Mouse (Mus musculus): ENCODE data around the gene Fgf15. TPM values are rescaled to one million over a fixed set of nuclear protein-coding genes. Genes with fewer than 3 reads are reported as not detected.

The Fgf15 gene
- polyA plus RNA-seq, 1 experiment from 2014 or later, result 92.1 TPM

- Histone ChIP-seq H3K4me2 (ENCODE audit: low read depth, low read length, severe bottlenecking) (peak overlapping the region; percentile 61), H3K27ac (ENCODE audit: low read depth, low read length) (no peak overlapping the region), H3K9me3 (ENCODE audit: control insufficient read depth, low read length) (no peaks in the 10 kb centered on the region), H3K9ac (ENCODE audit: low read length) (peak overlapping the region; percentile 93), H3K27me3 (ENCODE audit: control insufficient read depth, insufficient read depth, low read length) (no peaks in the 10 kb centered on the region), H3K36me3 (ENCODE audit: control insufficient read depth, insufficient read depth, low read length) (peaks cover 34% of the 10 kb centered on the region; the same call in 1 of the 2 replicates), H3K4me3 (ENCODE audit: low read depth, low read length) (peak overlapping the region; percentile 80), H3K4me1 (replicated peaks; ENCODE audit: control insufficient read depth, insufficient read depth, low read length) (peaks cover 15% of the 10 kb centered on the region)
- ATAC-seq (replicated peaks; ENCODE audit: low FRiP score) (no peak; the same call in 1 of the 2 replicates), DNase-seq (ENCODE audit: low spot score) (peak; percentile 95)
- 3% methylated on average over 20 of the region's 20 CpGs for WGBS
These were observed 41.2 kb downstream of the Fgf15 start for GRCm38 (mm10) chr7:144937490-144937889.

DNA sequence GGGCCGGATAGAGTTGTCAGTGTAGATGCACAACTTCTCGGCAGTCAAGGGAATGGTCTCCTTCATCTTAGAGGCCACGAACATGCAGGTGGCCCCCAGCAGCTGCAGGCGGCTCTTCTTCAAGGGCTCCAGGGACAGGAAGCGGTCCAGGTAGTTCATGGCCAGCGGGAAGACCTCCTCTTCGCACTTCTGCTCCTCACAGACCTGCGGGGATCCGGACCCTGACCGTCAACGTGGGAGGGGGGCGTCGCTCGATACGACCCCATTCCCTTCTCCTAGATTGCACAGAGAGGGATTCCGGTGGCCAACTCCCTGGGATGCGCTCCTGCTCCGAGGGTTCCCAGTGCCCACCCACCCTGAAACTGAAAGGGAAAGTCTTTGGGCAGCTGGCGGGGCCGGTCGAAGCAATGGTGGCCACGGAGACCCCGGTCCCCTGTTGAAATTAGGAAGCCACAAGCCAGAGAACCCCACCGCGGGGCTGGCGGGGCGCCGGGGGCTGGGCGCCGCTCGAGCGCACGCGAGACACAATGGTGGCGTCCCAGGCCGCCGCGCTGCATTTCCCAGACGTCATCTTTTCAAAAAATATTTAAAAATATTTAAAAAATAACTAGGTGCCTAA is 41.7 kb downstream of the Fgf15 start:
- no peaks in the 10 kb centered on the region for H3K9me3 ChIP-seq (ENCODE audit: control insufficient read depth, low read length)
- under 1% methylated on average over 39 of the region's 39 CpGs for whole genome bisulfite sequencing
- H3K9ac ChIP-seq (ENCODE audit: low read length), result peak overlapping the region; percentile 93
- H3K27me3 ChIP-seq (ENCODE audit: control insufficient read depth, insufficient read depth, low read length), result no peaks in the 10 kb centered on the region
- peak overlapping the region; percentile 80 for H3K4me3 ChIP-seq (ENCODE audit: low read depth, low read length)
- peaks cover 29% of the 10 kb centered on the region; the same call in 1 of the 2 replicates for H3K36me3 ChIP-seq (ENCODE audit: control insufficient read depth, insufficient read depth, low read length)
- H3K4me2 ChIP-seq (ENCODE audit: low read depth, low read length, severe bottlenecking), result peak overlapping the region; percentile 61
- peak overlapping the region; percentile 63 for H3K27ac ChIP-seq (ENCODE audit: low read depth, low read length)
- peak; percentile 71 for DNase-seq (ENCODE audit: low spot score)
- peaks cover 20% of the 10 kb centered on the region for H3K4me1 ChIP-seq (replicated peaks; ENCODE audit: control insufficient read depth, insufficient read depth, low read length)
- no peak for ATAC-seq (replicated peaks; ENCODE audit: low FRiP score)

GRCm38 (mm10) chr7:144938661-144939343 is 42.5 kb downstream of the Fgf15 start:
- no peaks in the 10 kb centered on the region for H3K9me3 ChIP-seq (ENCODE audit: control insufficient read depth, low read length)
- peak overlapping the region; percentile 80 for H3K4me3 ChIP-seq (ENCODE audit: low read depth, low read length)
- peak overlapping the region; percentile 93 for H3K9ac ChIP-seq (ENCODE audit: low read length)
- H3K4me1 ChIP-seq (replicated peaks; ENCODE audit: control insufficient read depth, insufficient read depth, low read length), result peaks cover 23% of the 10 kb centered on the region
- WGBS, result 1% methylated on average over 32 of the region's 32 CpGs
- peak overlapping the region; percentile 93 for H3K27ac ChIP-seq (ENCODE audit: low read depth, low read length)
- H3K27me3 ChIP-seq (ENCODE audit: control insufficient read depth, insufficient read depth, low read length), result no peaks in the 10 kb centered on the region
- H3K4me2 ChIP-seq (ENCODE audit: low read depth, low read length, severe bottlenecking), result peak overlapping the region; percentile 61
- DNase-seq (ENCODE audit: low spot score) (peak; percentile 73), ATAC-seq (replicated peaks; ENCODE audit: low FRiP score) (no peak)
- peaks cover 22% of the 10 kb centered on the region; the same call in 1 of the 2 replicates for H3K36me3 ChIP-seq (ENCODE audit: control insufficient read depth, insufficient read depth, low read length)

- H3K27ac ChIP-seq (ENCODE audit: low read depth, low read length), result peak within 1 kb of the TSS; percentile 98
- DNase-seq (ENCODE audit: low spot score) (peak; percentile 94), ATAC-seq (replicated peaks; ENCODE audit: low FRiP score) (peak; percentile 78)
- peak within 1 kb of the TSS; percentile 61 for H3K4me2 ChIP-seq (ENCODE audit: low read depth, low read length, severe bottlenecking)
- H3K9ac ChIP-seq (ENCODE audit: low read length), result peak within 1 kb of the TSS; percentile 93
- H3K4me1 ChIP-seq (replicated peaks; ENCODE audit: control insufficient read depth, insufficient read depth, low read length), result peaks cover 23% of the 10 kb centered on the region
- H3K4me3 ChIP-seq (ENCODE audit: low read depth, low read length), result peak within 1 kb of the TSS; percentile 80
- no peaks in the 10 kb centered on the region for H3K9me3 ChIP-seq (ENCODE audit: control insufficient read depth, low read length)
- under 1% methylated on average over 40 of the region's 45 CpGs for WGBS
- no peaks in the 10 kb centered on the region for H3K27me3 ChIP-seq (ENCODE audit: control insufficient read depth, insufficient read depth, low read length)
- peaks cover 17% of the 10 kb centered on the region; the same call in 1 of the 2 replicates for H3K36me3 ChIP-seq (ENCODE audit: control insufficient read depth, insufficient read depth, low read length)
These were observed 43.1 kb downstream of the Fgf15 start, which contains the start of gene Ccnd1 for GRCm38 (mm10) chr7:144939344-144940002. Gene Ccnd1, minus strand, starts transcription at chr7:144939925.

- peaks cover 23% of the 10 kb centered on the region for H3K4me1 ChIP-seq (replicated peaks; ENCODE audit: control insufficient read depth, insufficient read depth, low read length)
- DNase-seq (ENCODE audit: low spot score), result no peak
These were observed 43.8 kb downstream of the Fgf15 start for GRCm38 (mm10) chr7:144940003-144940571.

GRCm38 (mm10) chr7:144940585-144940984 is 44.3 kb downstream of the Fgf15 start:
- Histone ChIP-seq H3K9me3 (ENCODE audit: control insufficient read depth, low read length) (no peaks in the 10 kb centered on the region), H3K27me3 (ENCODE audit: control insufficient read depth, insufficient read depth, low read length) (no peaks in the 10 kb centered on the region), H3K4me2 (ENCODE audit: low read depth, low read length, severe bottlenecking) (peak overlapping the region; percentile 61), H3K4me3 (ENCODE audit: low read depth, low read length) (peak overlapping the region; percentile 80), H3K4me1 (replicated peaks; ENCODE audit: control insufficient read depth, insufficient read depth, low read length) (peaks cover 23% of the 10 kb centered on the region), H3K27ac (ENCODE audit: low read depth, low read length) (peak overlapping the region; percentile 98), H3K36me3 (ENCODE audit: control insufficient read depth, insufficient read depth, low read length) (peaks cover 10% of the 10 kb centered on the region; the same call in 1 of the 2 replicates), H3K9ac (ENCODE audit: low read length) (peak overlapping the region; percentile 79)
- WGBS, result under 1% methylated on average over 11 of the region's 11 CpGs
- ATAC-seq (replicated peaks; ENCODE audit: low FRiP score) (no peak), DNase-seq (ENCODE audit: low spot score) (no peak)

More at GRCm38 (mm10) chr7:144940003-144940571, 43.8 kb downstream of the Fgf15 start:
- peak overlapping the region; percentile 80 for H3K4me3 ChIP-seq (ENCODE audit: low read depth, low read length)
- H3K36me3 ChIP-seq (ENCODE audit: control insufficient read depth, insufficient read depth, low read length), result peaks cover 11% of the 10 kb centered on the region; the same call in 1 of the 2 replicates
- no peaks in the 10 kb centered on the region for H3K9me3 ChIP-seq (ENCODE audit: control insufficient read depth, low read length)
- 1% methylated on average over 22 of the region's 22 CpGs for WGBS
- H3K27ac ChIP-seq (ENCODE audit: low read depth, low read length), result peak overlapping the region; percentile 98
- peak overlapping the region; percentile 61 for H3K4me2 ChIP-seq (ENCODE audit: low read depth, low read length, severe bottlenecking)
- H3K27me3 ChIP-seq (ENCODE audit: control insufficient read depth, insufficient read depth, low read length), result no peaks in the 10 kb centered on the region
- ATAC-seq (replicated peaks; ENCODE audit: low FRiP score), result peak; percentile 68
- H3K9ac ChIP-seq (ENCODE audit: low read length), result peak overlapping the region; percentile 79

DNA sequence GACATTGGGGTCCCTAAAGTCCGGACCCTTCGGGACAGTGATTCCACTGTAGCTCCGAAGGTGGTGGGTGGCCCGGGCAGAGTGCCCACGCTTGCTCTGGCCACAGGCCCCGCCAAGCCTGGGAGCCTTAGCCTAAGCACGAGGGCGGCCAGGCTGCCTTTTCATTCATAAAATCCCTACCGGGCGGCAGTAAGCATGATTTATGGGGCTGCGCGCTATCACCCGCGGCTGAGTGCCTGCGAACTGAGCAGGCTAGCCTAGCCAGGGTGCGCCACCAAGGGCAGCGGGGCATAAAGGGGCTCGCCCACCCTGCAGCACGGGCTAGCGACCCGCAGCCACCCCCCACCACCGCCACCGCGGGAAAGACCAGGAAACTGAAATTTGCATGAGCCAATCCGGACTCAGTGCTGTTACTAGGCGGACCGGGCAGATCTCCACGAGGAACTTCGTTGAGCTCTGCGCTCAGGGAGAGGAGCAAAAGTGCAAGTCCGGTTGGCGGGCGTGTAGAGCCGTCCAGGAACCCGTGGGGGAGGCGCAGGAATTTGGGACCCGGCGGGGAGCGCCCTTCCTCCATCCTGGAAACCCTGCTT is 45.0 kb downstream of the Fgf15 start:
- Histone ChIP-seq H3K27me3 (ENCODE audit: control insufficient read depth, insufficient read depth, low read length) (no peaks in the 10 kb centered on the region), H3K36me3 (ENCODE audit: control insufficient read depth, insufficient read depth, low read length) (peaks cover 10% of the 10 kb centered on the region; the same call in 1 of the 2 replicates), H3K4me2 (ENCODE audit: low read depth, low read length, severe bottlenecking) (peak overlapping the region; percentile 61), H3K9ac (ENCODE audit: low read length) (peak overlapping the region; percentile 79), H3K4me1 (replicated peaks; ENCODE audit: control insufficient read depth, insufficient read depth, low read length) (peaks cover 20% of the 10 kb centered on the region), H3K9me3 (ENCODE audit: control insufficient read depth, low read length) (no peaks in the 10 kb centered on the region), H3K4me3 (ENCODE audit: low read depth, low read length) (peak overlapping the region; percentile 80), H3K27ac (ENCODE audit: low read depth, low read length) (peak overlapping the region; percentile 98)
- ATAC-seq (replicated peaks; ENCODE audit: low FRiP score) (peak; percentile 70), DNase-seq (ENCODE audit: low spot score) (peak; percentile 96)
- under 1% methylated on average over 39 of the region's 39 CpGs for WGBS
